Mouse (Mus musculus) heart, embryonic 12.5 days (tissue): ENCODE data around the gene Fbxl16. TPM values are rescaled to one million over a fixed set of nuclear protein-coding genes. Genes with fewer than 3 reads are reported as not detected.
A peak's percentile ranks its signal among the peaks of the same experiment; 100 is the strongest.

ENCODE experiments used
- ATAC-seq: fragments of 200-750 bp; cut with Nextera tagmentation; 2 replicates; pipeline ENCODE4 v1.8.0; 2017; ENCODE audit warnings: moderate TSS enrichment, moderate library complexity; ENCODE audit not compliant: insufficient number of reproducible peaks, low FRiP score
- H3K27ac ChIP-seq: fragments of 300-500 bp; sonication (generic); 2 replicates; pipeline ENCODE4 v1.5.1; 2016; ENCODE audit warnings: mild to moderate bottlenecking, moderate library complexity; ENCODE audit not compliant: poor library complexity, severe bottlenecking
- H3K27me3 ChIP-seq: fragments of 300-500 bp; sonication (generic); replicated peaks from 2 replicates; pipeline ENCODE4 v1.6.1; 2016; ENCODE audit warnings: mild to moderate bottlenecking, moderate library complexity
- H3K36me3 ChIP-seq: fragments of 300-500 bp; sonication (generic); 2 replicates; pipeline ENCODE4 v1.6.1; 2016; ENCODE audit warnings: mild to moderate bottlenecking, moderate library complexity
- H3K4me1 ChIP-seq: fragments of 300-500 bp; sonication (generic); replicated peaks from 2 replicates; pipeline ENCODE4 v1.6.1; 2016; ENCODE audit warnings: mild to moderate bottlenecking
- H3K4me2 ChIP-seq: fragments of 300-500 bp; sonication (generic); 2 replicates; pipeline ENCODE4 v1.6.1; 2016; ENCODE audit warnings: mild to moderate bottlenecking, moderate library complexity
- H3K4me3 ChIP-seq: fragments of 300-500 bp; sonication (generic); 2 replicates; pipeline ENCODE4 v1.5.1; 2016; ENCODE audit warnings: mild to moderate bottlenecking
- H3K9ac ChIP-seq: fragments of 300-500 bp; sonication (generic); 2 replicates; pipeline ENCODE4 v1.6.1; 2016; ENCODE audit warnings: mild to moderate bottlenecking, moderate library complexity
- H3K9me3 ChIP-seq: fragments of 300-500 bp; sonication (generic); replicated peaks from 2 replicates; pipeline ENCODE4 v1.6.1; 2016; ENCODE audit warnings: mild to moderate bottlenecking, moderate library complexity
- WGBS: fragments of 180-500 bp; shearing (Covaris S2); methylation state at CpG from one replicate; pipeline ENCODE4 v1.1.7; 2016; 5-methylcytosine and 5-hydroxymethylcytosine counted together
- polyA plus RNA-seq: library from polyadenylated mRNA; unstranded; fragments of >200 nt; fragmentation: Nextera tagmentation; extraction: Ambion mirVana; gene quantifications from 2 replicates; pipeline ENCODE4 v1.2.1, GENCODE M21; 2016

The Fbxl16 gene
- polyA plus RNA-seq, result 1.4 and 1.6 TPM in 2 replicates

DNA sequence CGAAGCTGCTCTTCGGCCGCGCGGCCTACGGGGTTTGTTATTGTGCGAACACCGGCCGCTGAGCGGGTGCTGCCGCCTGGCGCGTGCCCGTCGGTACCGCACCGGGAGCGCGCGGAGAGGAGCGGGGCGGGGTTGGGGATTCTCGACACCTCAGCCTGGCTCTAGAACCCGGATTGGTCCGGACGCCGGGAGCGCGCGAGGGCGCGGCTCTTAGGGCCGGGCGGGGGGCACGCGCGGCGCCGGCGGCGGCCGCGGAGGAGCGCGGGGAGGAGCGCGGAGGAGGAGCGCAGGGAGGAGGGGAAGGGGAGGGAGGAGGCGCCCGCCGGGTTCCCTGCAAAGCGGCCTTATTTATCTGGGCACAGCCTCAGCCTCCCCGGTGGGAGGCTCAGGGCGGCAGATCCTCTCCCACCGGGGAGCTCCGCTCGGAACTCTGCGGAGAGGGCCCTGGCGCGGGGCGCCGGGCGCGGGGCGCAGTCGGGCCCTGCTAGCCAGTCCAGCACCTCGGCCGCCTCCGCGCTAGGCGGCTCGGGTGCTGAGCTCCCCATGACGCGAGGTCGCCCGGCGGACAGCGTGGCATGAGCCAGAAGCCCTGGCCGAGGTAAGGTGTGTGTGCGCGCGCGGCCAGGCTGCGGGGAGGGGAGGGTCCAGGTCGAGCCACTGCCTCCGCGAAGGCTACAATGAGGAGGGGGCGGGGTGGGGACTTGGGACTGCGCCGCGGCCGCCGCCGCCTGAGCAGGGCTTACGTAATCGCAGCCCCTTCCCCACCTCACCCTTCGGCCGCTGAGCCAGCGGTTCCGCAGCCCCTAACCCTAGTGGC lies at the start of gene Fbxl16:
TSS of gene Fbxl16 (plus strand) at position 297 of the 817 bp plus-strand sequence.
- H3K36me3 ChIP-seq, result no peaks in the 10 kb centered on the region
- WGBS, result under 1% methylated on average over 84 of the region's 100 CpGs
- H3K4me1 ChIP-seq, result peaks cover 12% of the 10 kb centered on the region
- no peak within 1 kb of the TSS for H3K27ac ChIP-seq
- H3K9me3 ChIP-seq, result no peaks in the 10 kb centered on the region
- peak within 1 kb of the TSS; percentile 69 for H3K4me3 ChIP-seq
- peak within 1 kb of the TSS; percentile 74 for H3K9ac ChIP-seq
- peaks cover 70% of the 10 kb centered on the region for H3K27me3 ChIP-seq
- H3K4me2 ChIP-seq, result peak within 1 kb of the TSS; percentile 96
- peak; percentile 63 for ATAC-seq

DNA sequence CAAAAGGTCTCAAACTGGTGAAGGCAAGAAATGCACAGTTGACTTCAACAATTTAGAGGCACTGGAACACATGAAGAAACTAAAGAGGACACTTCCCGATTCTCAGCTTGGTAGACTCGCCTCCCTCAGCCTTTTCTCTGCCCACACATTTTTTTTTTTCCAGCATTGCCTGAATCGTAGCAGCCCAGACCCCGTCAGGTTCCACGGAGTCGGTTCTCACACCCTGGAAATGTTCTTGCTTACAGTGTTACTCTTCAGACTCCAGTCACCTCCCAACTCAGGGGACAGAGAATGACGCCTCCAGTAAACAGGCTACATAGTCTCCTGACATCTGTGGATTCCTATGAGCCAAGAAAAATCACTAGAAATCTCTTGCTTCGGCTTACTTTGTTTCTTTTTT lies 48.7 kb upstream of the Fbxl16 start:
- H3K9me3 ChIP-seq, result no peaks in the 10 kb centered on the region
- no peak for ATAC-seq
- H3K4me3 ChIP-seq, result no peak overlapping the region
- no peaks in the 10 kb centered on the region for H3K36me3 ChIP-seq
- H3K4me1 ChIP-seq, result peaks cover 13% of the 10 kb centered on the region; the same call in 1 of the 2 replicates
- peaks cover 7% of the 10 kb centered on the region for H3K27me3 ChIP-seq
- H3K27ac ChIP-seq, result no peak overlapping the region
- 64% methylated on average over 8 of the region's 8 CpGs for WGBS
- no peak overlapping the region for H3K9ac ChIP-seq
- H3K4me2 ChIP-seq, result no peak overlapping the region

DNA sequence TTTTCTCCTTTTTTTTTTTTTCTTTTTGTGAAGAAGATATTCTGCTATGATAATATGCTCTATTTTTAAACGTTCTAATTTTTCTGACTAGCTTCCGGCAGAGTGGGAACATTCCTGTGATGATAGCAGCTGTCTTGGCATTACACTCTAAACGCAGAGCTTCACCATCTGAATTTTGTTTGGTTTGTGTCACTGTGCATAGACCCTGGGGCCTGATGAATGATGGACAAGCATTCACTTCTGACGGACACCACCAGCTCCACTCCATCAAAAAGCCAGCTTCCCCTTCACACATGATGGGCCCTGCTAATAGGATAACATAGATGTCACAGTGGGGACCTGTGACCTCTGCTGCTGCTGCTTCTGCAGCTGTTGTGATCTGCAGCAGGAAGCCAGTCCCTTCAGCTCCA lies 47.3 kb upstream of the Fbxl16 start:
- Histone ChIP-seq H3K36me3 (no peaks in the 10 kb centered on the region), H3K4me1 (0 out of 2 replicates have a peak, but pooled peaks cover 5% of the 10 kb centered on the region), H3K27ac (no peak overlapping the region), H3K4me3 (no peak overlapping the region), H3K27me3 (peaks cover 7% of the 10 kb centered on the region), H3K9me3 (no peaks in the 10 kb centered on the region), H3K9ac (no peak overlapping the region), H3K4me2 (no peak overlapping the region)
- 32% methylated on average over 4 of the region's 4 CpGs for WGBS
- no peak for ATAC-seq

DNA sequence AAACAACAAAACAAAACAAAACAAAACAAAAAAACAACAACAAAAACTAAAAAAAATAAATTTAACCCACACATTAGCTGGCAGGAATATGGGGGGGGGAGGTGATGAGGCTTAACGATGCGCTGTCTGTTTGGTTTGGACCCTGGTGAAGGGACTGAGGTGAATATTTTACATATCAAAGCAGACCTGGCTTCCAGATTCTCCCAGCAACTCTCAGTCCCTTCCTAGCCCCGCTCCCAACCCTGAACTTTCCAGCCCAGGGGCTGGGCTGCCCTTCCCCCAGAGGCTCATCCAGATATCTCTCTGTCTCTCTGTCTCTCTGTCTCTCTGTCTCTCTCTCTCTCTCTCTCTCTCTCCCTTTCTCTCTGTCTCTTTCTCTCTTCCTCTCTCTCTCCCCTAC lies 46.3 kb upstream of the Fbxl16 start:
- no peaks in the 10 kb centered on the region for H3K36me3 ChIP-seq
- H3K4me1 ChIP-seq, result no peaks in the 10 kb centered on the region
- peaks cover 15% of the 10 kb centered on the region for H3K27me3 ChIP-seq
- H3K4me3 ChIP-seq, result no peak overlapping the region
- H3K9me3 ChIP-seq, result no peaks in the 10 kb centered on the region
- no peak overlapping the region for H3K4me2 ChIP-seq
- no peak for ATAC-seq
- WGBS, result 26% methylated on average over 3 of the region's 3 CpGs
- no peak overlapping the region for H3K27ac ChIP-seq
- H3K9ac ChIP-seq, result no peak overlapping the region

DNA sequence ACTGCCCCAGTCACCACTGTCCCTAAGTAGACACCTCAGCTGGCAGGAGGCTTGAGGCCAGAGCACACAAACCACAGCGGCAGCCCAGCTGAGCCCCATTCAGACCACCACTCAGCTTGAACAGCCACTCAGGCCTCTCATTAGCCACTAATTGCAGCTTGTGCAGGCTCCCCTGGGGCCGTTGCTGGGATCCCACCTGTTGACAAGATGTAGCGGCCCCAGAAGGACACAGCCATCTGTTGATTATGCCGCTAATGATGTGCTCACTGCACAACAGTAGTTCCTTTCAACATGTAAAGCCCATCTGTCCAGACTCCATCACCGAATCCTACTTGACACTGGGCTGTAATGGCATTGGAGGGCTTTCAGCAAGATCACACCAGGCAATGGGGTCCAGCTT lies 43.0 kb upstream of the Fbxl16 start:
- H3K9ac ChIP-seq, result no peak overlapping the region
- H3K9me3 ChIP-seq, result no peaks in the 10 kb centered on the region
- WGBS, result 47% methylated on average over 5 of the region's 5 CpGs
- H3K27ac ChIP-seq, result no peak overlapping the region
- H3K4me3 ChIP-seq, result no peak overlapping the region
- ATAC-seq, result no peak
- no peaks in the 10 kb centered on the region for H3K36me3 ChIP-seq
- H3K27me3 ChIP-seq, result peaks cover 30% of the 10 kb centered on the region
- H3K4me2 ChIP-seq, result no peak overlapping the region
- H3K4me1 ChIP-seq, result no peaks in the 10 kb centered on the region

DNA sequence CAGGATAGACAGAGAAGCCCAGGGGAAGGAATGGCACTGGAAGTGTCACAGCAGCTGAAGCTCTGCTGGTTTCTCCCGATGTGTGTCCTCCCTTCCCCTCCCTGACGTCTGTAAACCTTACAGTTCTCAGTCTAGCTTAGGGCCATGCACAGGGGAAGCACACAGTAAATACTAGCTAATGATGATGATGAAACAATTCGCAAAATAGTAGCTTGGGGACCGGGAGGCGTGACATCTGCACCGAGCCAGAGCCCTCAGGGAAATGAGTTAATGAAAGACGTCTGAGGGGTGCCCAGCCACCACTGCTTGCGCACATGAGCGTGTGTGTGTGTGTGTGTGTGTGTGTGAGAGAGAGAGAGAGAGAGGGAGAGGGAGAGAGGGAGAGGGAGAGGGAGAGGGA lies 39.6 kb upstream of the Fbxl16 start:
- 62% methylated on average over 9 of the region's 9 CpGs for WGBS
- H3K9me3 ChIP-seq, result no peaks in the 10 kb centered on the region

DNA sequence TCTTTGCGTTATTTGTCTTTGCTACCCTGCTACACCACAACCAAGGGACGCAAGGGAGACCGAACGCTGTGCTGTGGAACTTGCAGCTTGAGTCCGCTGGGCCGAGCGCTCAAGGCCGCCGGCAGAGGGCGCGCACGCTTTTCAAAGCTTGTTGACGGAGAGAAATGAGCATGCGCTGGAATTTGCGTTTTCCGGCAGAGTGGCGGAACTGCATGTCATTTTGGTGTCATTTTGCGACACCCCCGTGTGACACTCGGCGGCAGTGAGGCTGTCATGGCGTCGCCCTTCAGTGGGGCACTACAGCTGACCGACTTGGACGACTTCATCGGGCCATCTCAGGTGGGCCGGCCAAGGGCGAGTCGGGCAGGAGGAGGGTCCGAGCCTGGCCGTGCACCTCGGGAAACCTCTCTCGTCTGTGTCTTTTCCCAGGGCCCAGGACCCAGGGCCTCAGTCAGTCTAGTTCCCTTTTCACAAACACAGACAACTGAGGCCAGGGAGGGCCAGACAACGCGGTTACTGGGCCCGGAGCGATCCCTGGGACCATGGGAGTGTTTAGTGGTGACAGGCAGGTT lies 35.2 kb upstream of the Fbxl16 start, which contains the start of gene Narfl:
TSS of gene Narfl (plus strand) at position 228 of the 572 bp plus-strand sequence.
- peaks cover 15% of the 10 kb centered on the region for H3K27me3 ChIP-seq
- H3K4me1 ChIP-seq, result peaks cover 10% of the 10 kb centered on the region
- peaks cover 26% of the 10 kb centered on the region for H3K36me3 ChIP-seq
- peak within 1 kb of the TSS; percentile 91 for H3K4me2 ChIP-seq
- peak within 1 kb of the TSS; percentile 77 for H3K4me3 ChIP-seq
- peak; percentile 90 for ATAC-seq
- H3K9me3 ChIP-seq, result no peaks in the 10 kb centered on the region
- WGBS, result under 1% methylated on average over 37 of the region's 37 CpGs
- H3K9ac ChIP-seq, result peak within 1 kb of the TSS; percentile 89
- no peak within 1 kb of the TSS for H3K27ac ChIP-seq

More for the DNA sequence above, 39.6 kb upstream of the Fbxl16 start:
- ATAC-seq, result no peak
- H3K27ac ChIP-seq, result no peak overlapping the region
- no peak overlapping the region for H3K4me3 ChIP-seq
- H3K4me2 ChIP-seq, result no peak overlapping the region
- peaks cover 27% of the 10 kb centered on the region for H3K27me3 ChIP-seq
- H3K4me1 ChIP-seq, result peaks cover 4% of the 10 kb centered on the region
- no peaks in the 10 kb centered on the region for H3K36me3 ChIP-seq
- no peak overlapping the region for H3K9ac ChIP-seq

DNA sequence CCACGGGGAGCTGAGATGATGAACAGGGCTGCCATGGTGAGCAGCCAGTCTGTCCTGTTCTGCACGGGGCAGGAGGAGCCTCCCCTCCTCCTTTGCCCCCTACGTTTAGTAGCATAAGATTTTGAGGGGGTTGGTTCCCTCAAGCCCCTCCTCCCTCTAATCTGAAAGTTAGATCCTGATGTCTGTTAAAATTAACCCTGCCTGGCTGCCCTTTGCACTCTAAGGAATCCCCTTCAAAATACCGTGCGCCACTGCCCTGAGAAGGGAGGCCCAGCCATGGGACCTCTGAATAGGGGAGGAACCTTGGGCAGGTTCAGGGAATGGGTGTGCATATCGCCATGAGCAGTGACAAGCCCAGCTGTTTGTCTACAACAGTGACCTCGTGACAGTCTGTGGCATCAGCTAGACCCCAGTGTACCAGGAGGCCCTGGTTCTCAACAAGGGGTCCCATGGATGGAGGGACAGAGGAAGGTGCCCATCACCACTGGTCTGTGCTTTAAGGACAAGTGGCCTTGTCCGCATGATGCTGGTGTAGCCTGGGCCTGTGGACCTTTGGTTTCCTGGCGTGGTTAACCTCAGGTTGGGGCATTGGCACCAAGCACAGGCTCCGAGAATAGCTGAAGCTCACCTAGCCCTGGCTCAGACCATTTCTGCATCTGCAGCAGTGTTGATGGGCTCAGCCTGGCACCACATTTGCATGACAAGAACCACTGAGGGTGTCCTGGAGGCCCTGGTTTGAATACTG lies 33.4 kb upstream of the Fbxl16 start:
- no peak overlapping the region for H3K27ac ChIP-seq

DNA sequence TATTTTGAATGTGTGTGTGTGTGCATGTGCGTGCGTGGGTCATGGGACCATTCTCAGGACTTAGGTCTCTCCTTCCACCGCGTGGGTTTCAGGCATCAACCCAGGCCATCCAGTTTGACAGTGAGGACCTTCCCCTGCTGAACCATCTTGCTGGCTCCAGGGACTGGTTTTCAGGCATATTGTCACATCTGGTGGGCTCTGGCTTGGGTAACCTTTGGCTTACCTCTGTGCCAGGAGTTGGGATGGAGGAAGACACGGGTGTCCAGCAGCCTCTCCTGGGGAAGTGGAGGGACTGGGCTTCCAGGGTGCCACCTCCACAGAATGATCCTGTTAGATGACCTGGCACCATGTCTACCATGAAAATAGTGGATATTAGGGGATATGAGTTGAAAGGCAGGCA lies 30.9 kb upstream of the Fbxl16 start:
- no peak overlapping the region for H3K9ac ChIP-seq
- no peak overlapping the region for H3K27ac ChIP-seq
- ATAC-seq, result no peak
- no peaks in the 10 kb centered on the region for H3K9me3 ChIP-seq
- peaks cover 12% of the 10 kb centered on the region for H3K4me1 ChIP-seq
- no peaks in the 10 kb centered on the region for H3K27me3 ChIP-seq
- no peak overlapping the region for H3K4me3 ChIP-seq
- H3K4me2 ChIP-seq, result no peak overlapping the region
- WGBS, result 95% methylated on average over 5 of the region's 5 CpGs
- H3K36me3 ChIP-seq, result peaks cover 67% of the 10 kb centered on the region

More for the DNA sequence above, 33.4 kb upstream of the Fbxl16 start:
- Histone ChIP-seq H3K4me2 (no peak overlapping the region), H3K36me3 (peaks cover 43% of the 10 kb centered on the region), H3K9me3 (no peaks in the 10 kb centered on the region), H3K4me1 (peaks cover 10% of the 10 kb centered on the region), H3K9ac (no peak overlapping the region), H3K27me3 (0 out of 2 replicates have a peak, but pooled peaks cover 2% of the 10 kb centered on the region), H3K4me3 (no peak overlapping the region)
- 75% methylated on average over 10 of the region's 10 CpGs for WGBS
- ATAC-seq, result no peak

DNA sequence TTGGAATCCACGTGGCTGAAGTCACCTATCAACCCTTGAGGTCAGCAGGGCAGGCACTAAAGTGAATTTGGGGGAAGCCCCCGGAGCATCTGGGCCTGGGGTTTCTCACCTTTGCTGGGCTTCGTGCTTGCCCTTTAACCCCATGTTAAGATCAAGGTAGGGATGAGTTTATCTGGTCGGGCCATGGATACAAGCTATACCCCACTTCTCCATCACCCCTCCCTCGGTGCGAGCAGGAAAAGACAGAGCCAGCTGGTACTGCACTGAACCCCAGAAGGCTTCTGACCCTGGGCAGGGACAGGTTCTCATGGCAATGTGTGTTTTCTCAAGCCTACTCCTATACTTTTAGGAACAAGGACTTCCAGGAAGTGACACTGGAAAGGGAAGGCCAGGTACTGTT lies 27.5 kb upstream of the Fbxl16 start:
- Histone ChIP-seq H3K4me2 (no peak overlapping the region), H3K4me1 (peaks cover 24% of the 10 kb centered on the region), H3K27me3 (no peaks in the 10 kb centered on the region), H3K27ac (no peak overlapping the region), H3K9me3 (no peaks in the 10 kb centered on the region), H3K9ac (no peak overlapping the region), H3K36me3 (peaks cover 74% of the 10 kb centered on the region), H3K4me3 (no peak overlapping the region)
- no peak for ATAC-seq
- 81% methylated on average over 6 of the region's 6 CpGs for WGBS

DNA sequence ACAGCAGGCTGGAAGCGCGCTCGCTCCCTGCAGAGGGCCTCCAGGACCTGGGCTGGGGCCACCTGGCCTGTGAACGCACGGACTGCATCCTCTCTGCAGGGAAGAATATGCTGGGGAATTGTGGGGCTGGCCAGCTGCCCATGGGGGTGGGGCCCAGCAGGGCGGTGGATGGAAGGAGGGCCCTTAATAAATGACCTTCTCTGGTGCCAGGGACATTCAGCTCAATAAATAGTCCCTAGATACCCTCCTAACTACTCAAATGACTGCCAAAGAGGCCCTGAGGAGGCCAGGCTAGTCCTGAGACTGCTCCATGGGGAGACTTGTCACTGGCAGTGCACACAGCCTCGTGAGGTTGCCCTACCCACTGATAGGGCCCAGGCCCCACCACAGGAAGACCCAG lies 25.8 kb upstream of the Fbxl16 start:
- Histone ChIP-seq H3K27ac (no peak overlapping the region), H3K4me3 (no peak overlapping the region), H3K4me1 (peaks cover 24% of the 10 kb centered on the region), H3K9me3 (no peaks in the 10 kb centered on the region), H3K27me3 (no peaks in the 10 kb centered on the region), H3K36me3 (peaks cover 66% of the 10 kb centered on the region), H3K4me2 (no peak overlapping the region), H3K9ac (peak overlapping the region; percentile 9; the same call in 1 of the 2 replicates)
- 69% methylated on average over 7 of the region's 7 CpGs for WGBS
- no peak for ATAC-seq
